Mouse (Mus musculus) ES-Bruce4 (cell line): ENCODE data around the gene Ptprm. TPM values are rescaled to one million over a fixed set of nuclear protein-coding genes. Genes with fewer than 3 reads are reported as not detected.

Experiments
- H3K27ac ChIP-seq: 2 replicates; pipeline ENCODE4 v1.5.1; 2012; ENCODE audit warnings: low read length, inconsistent platforms; ENCODE audit not compliant: insufficient read depth
- H3K27me3 ChIP-seq: 2 replicates; pipeline ENCODE4 v1.6.1; 2012; ENCODE audit warnings: mild to moderate bottlenecking, low read length, inconsistent platforms; ENCODE audit not compliant: control insufficient read depth, poor library complexity, insufficient read depth, severe bottlenecking
- H3K36me3 ChIP-seq: 2 replicates; pipeline ENCODE4 v1.6.1; 2012; ENCODE audit warnings: inconsistent platforms, mild to moderate bottlenecking, low read length, moderate library complexity; ENCODE audit not compliant: control insufficient read depth, poor library complexity, insufficient read depth, severe bottlenecking
- H3K4me1 ChIP-seq: one replicate; pipeline ENCODE4 v1.8.1; 2011; ENCODE audit warnings: low read length; ENCODE audit not compliant: control insufficient read depth, insufficient read depth
- H3K4me3 ChIP-seq: 2 replicates; pipeline ENCODE4 v1.5.1; 2011; ENCODE audit warnings: low read depth, mild to moderate bottlenecking, low read length
- H3K9ac ChIP-seq: 2 replicates; pipeline ENCODE4 v1.6.1; 2012; ENCODE audit warnings: low read depth, mild to moderate bottlenecking, inconsistent platforms; ENCODE audit not compliant: poor library complexity, severe bottlenecking
- H3K9me3 ChIP-seq: replicated peaks from 2 replicates; pipeline ENCODE4 v1.6.1; 2012; ENCODE audit warnings: mild to moderate bottlenecking, low read length, inconsistent platforms; ENCODE audit not compliant: control insufficient read depth, poor library complexity, insufficient read depth, severe bottlenecking
- CTCF ChIP-seq: IDR thresholded peaks from one replicate; pipeline ENCODE4 v1.8.1; 2011; ENCODE audit warnings: low read depth, low read length
- EP300 ChIP-seq: IDR thresholded peaks from 2 replicates; pipeline ENCODE4 v1.6.1; 2011; ENCODE audit warnings: low read depth, low read length; ENCODE audit not compliant: insufficient read depth
- POLR2A ChIP-seq: IDR thresholded peaks from one replicate; pipeline ENCODE4 v1.8.1; 2011; ENCODE audit warnings: low read length; ENCODE audit not compliant: insufficient read depth
- polyA plus RNA-seq: library from polyadenylated mRNA; stranded (reverse); fragments of >200 nt; gene quantifications from 2 replicates; pipeline ENCODE4 v1.2.4, GENCODE M21; 2011; ENCODE audit warnings: low read depth; ENCODE audit not compliant: missing spikeins, insufficient read depth, insufficient read length

Ptprm gene
- polyA plus RNA-seq, 1 experiment, result 10.8 TPM

GRCm38 (mm10) chr17:66768689-66769275 lies 585.5 kb downstream of the Ptprm start:
- no peaks in the 10 kb centered on the region for H3K9me3 ChIP-seq
- no peaks in the 10 kb centered on the region for H3K36me3 ChIP-seq
- H3K27ac ChIP-seq, result no peak overlapping the region
- H3K27me3 ChIP-seq, result no peaks in the 10 kb centered on the region
- no peaks in the 10 kb centered on the region for H3K4me1 ChIP-seq
- no peak overlapping the region for H3K4me3 ChIP-seq
- TF ChIP-seq EP300 (no peak), POLR2A (no peak), CTCF (no peak)
- H3K9ac ChIP-seq, result no peak overlapping the region

GRCm38 (mm10) chr17:66766166-66766565 lies 588.1 kb downstream of the Ptprm start:
- Histone ChIP-seq H3K9ac (no peak overlapping the region), H3K27me3 (no peaks in the 10 kb centered on the region), H3K9me3 (no peaks in the 10 kb centered on the region), H3K27ac (no peak overlapping the region), H3K4me1 (no peaks in the 10 kb centered on the region), H3K36me3 (no peaks in the 10 kb centered on the region), H3K4me3 (no peak overlapping the region)
- no peak for TF ChIP-seq CTCF
- TF ChIP-seq POLR2A, result no peak
- TF ChIP-seq EP300, result no peak

- no peaks in the 10 kb centered on the region for H3K36me3 ChIP-seq
- no peak overlapping the region for H3K9ac ChIP-seq
- H3K4me3 ChIP-seq, result no peak overlapping the region
- no peaks in the 10 kb centered on the region for H3K27me3 ChIP-seq
- no peak overlapping the region for H3K27ac ChIP-seq
- no peak for TF ChIP-seq EP300
- no peak for TF ChIP-seq CTCF
- TF ChIP-seq POLR2A, result no peak
- H3K9me3 ChIP-seq, result no peaks in the 10 kb centered on the region
- H3K4me1 ChIP-seq, result no peaks in the 10 kb centered on the region
Observed at GRCm38 (mm10) chr17:66764435-66764834, 589.8 kb downstream of the Ptprm start.

- Histone ChIP-seq H3K27me3 (no peaks in the 10 kb centered on the region), H3K36me3 (no peaks in the 10 kb centered on the region), H3K9me3 (no peaks in the 10 kb centered on the region), H3K9ac (no peak overlapping the region), H3K4me3 (no peak overlapping the region), H3K27ac (no peak overlapping the region), H3K4me1 (no peaks in the 10 kb centered on the region)
- TF ChIP-seq POLR2A, result no peak
Observed at GRCm38 (mm10) chr17:66762716-66763115, 591.5 kb downstream of the Ptprm start.

- Histone ChIP-seq H3K27ac (no peak overlapping the region), H3K9ac (no peak overlapping the region), H3K4me1 (no peaks in the 10 kb centered on the region), H3K27me3 (no peaks in the 10 kb centered on the region), H3K4me3 (no peak overlapping the region), H3K9me3 (no peaks in the 10 kb centered on the region), H3K36me3 (no peaks in the 10 kb centered on the region)
- TF ChIP-seq EP300 (no peak), CTCF (no peak), POLR2A (no peak)
Observed at GRCm38 (mm10) chr17:66761326-66762296, 592.6 kb downstream of the Ptprm start.

GRCm38 (mm10) chr17:66757025-66757511 lies 597.2 kb downstream of the Ptprm start:
- Histone ChIP-seq H3K9me3 (no peaks in the 10 kb centered on the region), H3K36me3 (no peaks in the 10 kb centered on the region), H3K27me3 (no peaks in the 10 kb centered on the region), H3K9ac (no peak overlapping the region), H3K4me3 (no peak overlapping the region), H3K27ac (no peak overlapping the region), H3K4me1 (no peaks in the 10 kb centered on the region)
- no peak for TF ChIP-seq EP300
- no peak for TF ChIP-seq CTCF
- no peak for TF ChIP-seq POLR2A
